Mouse (Mus musculus) hindbrain, embryonic 16.5 days (tissue): ENCODE data around the gene Ube2d3. TPM values are rescaled to one million over a fixed set of nuclear protein-coding genes. Genes with fewer than 3 reads are reported as not detected.
"Not testable (repeated sequence)": the region's sequence is repeated elsewhere in the genome, so short reads cannot be mapped to it uniquely, and the experiment has no call there.

ENCODE experiments used
- ATAC-seq: fragments of 200-750 bp; cut with Nextera tagmentation; 2 replicates; pipeline ENCODE4 v1.8.0; 2017; ENCODE audit warnings: moderate TSS enrichment, moderate library complexity
- H3K27ac ChIP-seq: fragments of 300-500 bp; sonication (generic); 2 replicates; pipeline ENCODE4 v1.5.1; 2014; ENCODE audit warnings: low read depth, mild to moderate bottlenecking, control low read depth, low read length, moderate library complexity
- H3K27me3 ChIP-seq: fragments of 300-500 bp; sonication (generic); replicated peaks from 2 replicates; pipeline ENCODE4 v1.6.1; 2014; ENCODE audit warnings: low read length; ENCODE audit not compliant: control insufficient read depth, insufficient read depth
- H3K36me3 ChIP-seq: fragments of 300-500 bp; sonication (generic); 2 replicates; pipeline ENCODE4 v1.6.1; 2014; ENCODE audit warnings: mild to moderate bottlenecking, low read length, moderate library complexity, mixed read lengths; ENCODE audit not compliant: control insufficient read depth, insufficient read depth
- H3K4me1 ChIP-seq: fragments of 300-500 bp; sonication (generic); 2 replicates; pipeline ENCODE4 v1.6.1; 2014; ENCODE audit warnings: low read depth, low read length; ENCODE audit not compliant: control insufficient read depth, insufficient read depth
- H3K4me2 ChIP-seq: fragments of 300-500 bp; sonication (generic); 2 replicates; pipeline ENCODE4 v1.6.1; 2014; ENCODE audit warnings: mild to moderate bottlenecking, low read length, control low read depth, moderate library complexity
- H3K4me3 ChIP-seq: fragments of 300-500 bp; sonication (generic); 2 replicates; pipeline ENCODE4 v1.5.1; 2014; ENCODE audit warnings: mild to moderate bottlenecking, low read length, control low read depth, moderate library complexity
- H3K9ac ChIP-seq: fragments of 300-500 bp; sonication (generic); 2 replicates; pipeline ENCODE4 v1.6.1; 2014; ENCODE audit warnings: low read depth, mild to moderate bottlenecking, control low read depth, low read length, moderate library complexity
- H3K9me3 ChIP-seq: fragments of 300-500 bp; sonication (generic); 2 replicates; pipeline ENCODE4 v1.6.1; 2014; ENCODE audit warnings: mild to moderate bottlenecking, low read length, moderate library complexity; ENCODE audit not compliant: control insufficient read depth
- WGBS: fragments of 180-500 bp; shearing (Covaris S2); extraction: QIAGEN DNeasy Blood & Tissue Kit; methylation state at CpG from one replicate; pipeline ENCODE4 v1.1.7; 2014; 5-methylcytosine and 5-hydroxymethylcytosine counted together
- polyA plus RNA-seq: library from polyadenylated mRNA; unstranded; fragments of >200 nt; fragmentation: Nextera tagmentation; extraction: Ambion mirVana; gene quantifications from 2 replicates; pipeline ENCODE4 v1.2.1, GENCODE M21; 2015

The Ube2d3 gene
- polyA plus RNA-seq, 1 experiment from 2014 or later: 331 TPM

DNA sequence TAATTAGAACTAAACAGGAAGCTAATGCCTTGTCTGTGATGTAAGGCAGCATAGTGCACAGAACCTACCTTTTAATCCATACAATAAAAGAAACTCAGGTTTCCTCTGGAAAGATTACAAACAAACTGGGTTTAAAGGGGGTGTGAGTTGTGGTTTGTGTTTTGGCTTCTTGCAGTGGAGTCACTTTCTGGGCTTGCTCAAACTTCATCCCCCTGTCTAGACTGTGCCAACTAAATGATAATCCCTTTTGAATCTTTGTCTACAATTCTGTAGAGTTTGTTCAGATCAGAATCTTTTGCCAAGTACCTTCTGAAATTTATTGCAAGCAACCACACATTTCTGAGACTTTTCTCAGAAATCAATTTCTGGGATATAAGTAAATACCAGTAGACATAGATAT is 7.0 kb downstream of the Ube2d3 start:
- no peak overlapping the region for H3K4me3 ChIP-seq
- H3K36me3 ChIP-seq: no peaks in the 10 kb centered on the region
- H3K27me3 ChIP-seq: no peaks in the 10 kb centered on the region
- H3K27ac ChIP-seq: no peak overlapping the region
- no peak overlapping the region for H3K9ac ChIP-seq
- peaks cover 21% of the 10 kb centered on the region for H3K4me1 ChIP-seq
- H3K9me3 ChIP-seq: no peaks in the 10 kb centered on the region
- no peak overlapping the region for H3K4me2 ChIP-seq
- no peak for ATAC-seq

GRCm38 (mm10) chr3:135458981-135459380 is 21.0 kb downstream of the Ube2d3 start:
- Histone ChIP-seq H3K36me3 (peaks cover 8% of the 10 kb centered on the region; the same call in 1 of the 2 replicates), H3K4me1 (no peaks in the 10 kb centered on the region), H3K4me3 (no peak overlapping the region), H3K4me2 (no peak overlapping the region), H3K27ac (no peak overlapping the region), H3K9me3 (no peaks in the 10 kb centered on the region), H3K9ac (no peak overlapping the region), H3K27me3 (no peaks in the 10 kb centered on the region)
- no peak for ATAC-seq

GRCm38 (mm10) chr3:135468402-135468801 is 30.5 kb downstream of the Ube2d3 start:
- Histone ChIP-seq H3K27ac (no peak overlapping the region), H3K4me1 (no peaks in the 10 kb centered on the region; the same call in 1 of the 2 replicates), H3K4me2 (no peak overlapping the region), H3K36me3 (no peaks in the 10 kb centered on the region), H3K4me3 (no peak overlapping the region), H3K9me3 (no peaks in the 10 kb centered on the region), H3K9ac (no peak overlapping the region), H3K27me3 (no peaks in the 10 kb centered on the region)
- 83% methylated on average over 1 of the region's 1 CpGs for WGBS
- no peak for ATAC-seq

- Histone ChIP-seq H3K4me3 (no peak overlapping the region), H3K36me3 (no peaks in the 10 kb centered on the region), H3K27ac (no peak overlapping the region), H3K9me3 (no peaks in the 10 kb centered on the region), H3K9ac (no peak overlapping the region), H3K4me2 (no peak overlapping the region), H3K27me3 (no peaks in the 10 kb centered on the region), H3K4me1 (no peaks in the 10 kb centered on the region; the same call in 1 of the 2 replicates)
- ATAC-seq: no peak
- 50% methylated on average over 3 of the region's 3 CpGs for WGBS
Measured at GRCm38 (mm10) chr3:135469146-135469545, 31.2 kb downstream of the Ube2d3 start.

- Histone ChIP-seq H3K9ac (no peak overlapping the region), H3K4me2 (no peak overlapping the region), H3K4me3 (no peak overlapping the region), H3K27me3 (no peaks in the 10 kb centered on the region), H3K4me1 (no peaks in the 10 kb centered on the region; the same call in 1 of the 2 replicates), H3K27ac (no peak overlapping the region), H3K9me3 (no peaks in the 10 kb centered on the region), H3K36me3 (no peaks in the 10 kb centered on the region)
- 50% methylated on average over 4 of the region's 4 CpGs for WGBS
- ATAC-seq: peak; percentile 69; the same call in 1 of the 2 replicates
Measured at GRCm38 (mm10) chr3:135469974-135470373, 32.0 kb downstream of the Ube2d3 start.

- Histone ChIP-seq H3K4me2 (no peak overlapping the region), H3K4me1 (no peaks in the 10 kb centered on the region; the same call in 1 of the 2 replicates), H3K9ac (no peak overlapping the region), H3K9me3 (no peaks in the 10 kb centered on the region), H3K36me3 (no peaks in the 10 kb centered on the region), H3K27ac (no peak overlapping the region), H3K4me3 (no peak overlapping the region), H3K27me3 (no peaks in the 10 kb centered on the region)
- ATAC-seq: no peak
- WGBS: 85% methylated on average over 1 of the region's 1 CpGs
Measured at GRCm38 (mm10) chr3:135470823-135471222, 32.9 kb downstream of the Ube2d3 start.

DNA sequence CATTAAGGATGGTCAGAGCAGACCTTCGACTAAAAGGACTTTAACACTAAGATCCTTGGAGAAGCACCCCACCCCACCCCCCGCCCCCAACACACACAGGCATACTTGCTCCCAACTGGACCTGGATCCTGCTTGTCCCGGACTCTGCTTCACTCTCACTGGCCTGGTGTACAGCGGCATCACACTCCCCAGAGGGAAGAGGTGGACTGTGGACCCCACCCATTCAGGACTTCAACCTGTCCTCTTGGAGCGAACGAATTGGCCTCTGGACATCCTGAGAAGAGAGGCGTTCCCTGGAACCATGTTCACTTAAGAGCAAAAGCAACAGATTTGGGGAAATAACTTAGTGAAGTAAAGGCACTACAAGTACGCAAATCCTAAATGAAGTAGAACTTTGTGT is 37.1 kb downstream of the Ube2d3 start:
- no peak overlapping the region for H3K4me3 ChIP-seq
- 93% methylated on average over 8 of the region's 8 CpGs for WGBS
- no peaks in the 10 kb centered on the region for H3K4me1 ChIP-seq
- H3K4me2 ChIP-seq: no peak overlapping the region
- ATAC-seq: no peak
- no peaks in the 10 kb centered on the region for H3K36me3 ChIP-seq
- no peak overlapping the region for H3K9ac ChIP-seq
- no peaks in the 10 kb centered on the region for H3K27me3 ChIP-seq
- no peaks in the 10 kb centered on the region for H3K9me3 ChIP-seq
- H3K27ac ChIP-seq: no peak overlapping the region

DNA sequence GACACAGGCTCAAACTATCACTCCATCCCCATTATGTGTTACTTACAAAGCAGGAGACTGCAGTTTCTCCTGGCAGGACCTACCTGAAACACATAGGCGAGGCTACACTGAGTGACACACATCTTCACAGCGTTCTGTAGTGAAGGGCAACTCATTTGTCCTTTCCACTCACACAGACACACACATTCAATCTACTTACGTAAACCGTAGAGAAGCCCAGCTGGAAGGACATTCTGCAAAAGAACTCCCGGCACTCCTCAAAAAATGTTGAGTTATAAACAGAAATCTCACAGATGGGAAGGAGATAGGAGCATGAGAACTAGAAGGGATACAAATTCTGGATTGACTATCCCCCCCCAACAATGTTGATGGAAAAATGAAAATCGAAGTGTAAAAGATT is 38.3 kb downstream of the Ube2d3 start:
- Histone ChIP-seq H3K4me1 (no peaks in the 10 kb centered on the region), H3K9me3 (no peaks in the 10 kb centered on the region), H3K9ac (no peak overlapping the region), H3K4me2 (no peak overlapping the region), H3K27ac (no peak overlapping the region), H3K4me3 (no peak overlapping the region), H3K27me3 (no peaks in the 10 kb centered on the region), H3K36me3 (no peaks in the 10 kb centered on the region)
- no peak for ATAC-seq
- WGBS: 80% methylated on average over 6 of the region's 6 CpGs

- Histone ChIP-seq H3K9me3 (no peaks in the 10 kb centered on the region), H3K9ac (no peak overlapping the region), H3K27me3 (no peaks in the 10 kb centered on the region), H3K4me3 (no peak overlapping the region), H3K4me1 (no peaks in the 10 kb centered on the region), H3K27ac (no peak overlapping the region), H3K36me3 (no peaks in the 10 kb centered on the region), H3K4me2 (no peak overlapping the region)
- no peak for ATAC-seq
- WGBS: 93% methylated on average over 2 of the region's 2 CpGs
Measured at GRCm38 (mm10) chr3:135476977-135477376, 39.0 kb downstream of the Ube2d3 start.

DNA sequence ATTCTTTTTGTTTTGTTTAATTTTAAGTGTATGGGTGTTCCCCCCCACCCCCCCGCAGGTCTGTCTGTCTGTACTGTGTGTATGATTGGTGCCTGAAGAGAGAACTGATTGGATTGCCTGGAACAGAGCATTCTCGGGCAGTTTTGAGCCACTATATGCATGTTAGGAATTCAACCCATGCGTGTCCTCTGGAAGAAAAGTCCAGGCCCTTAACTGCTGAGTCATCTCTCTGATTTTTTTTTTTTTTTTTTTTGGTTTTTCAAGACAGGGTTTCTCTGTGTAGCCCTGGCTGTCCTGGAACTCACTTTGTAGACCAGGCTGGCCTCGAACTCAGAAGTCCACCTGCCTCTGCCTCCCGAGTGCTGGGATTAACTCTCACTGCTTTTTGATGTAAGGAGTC is 41.1 kb downstream of the Ube2d3 start:
- not testable (repeated sequence) for H3K36me3 ChIP-seq, H3K4me1 ChIP-seq, H3K9ac ChIP-seq, H3K27ac ChIP-seq, H3K4me2 ChIP-seq, H3K27me3 ChIP-seq, H3K9me3 ChIP-seq, H3K4me3 ChIP-seq, ATAC-seq
- WGBS: 84% methylated on average over 5 of the region's 5 CpGs
